ENCODE assay signal across 27 mouse cellular contexts in genomic region chr2:128330833-128331232, GRCm38 (mm10).
A peak's percentile ranks its signal among the peaks of the same experiment; 100 is the strongest.
DNase-seq lines count a peak whose midpoint lies in the region; ATAC-seq and TF ChIP-seq lines count a peak whose summit lies in the region.
"Had no signal": no experiment of that assay in that cellular context is flagged by ENCODE, and none has a peak within 500 bp of the region (broad histone marks: within the 10 kb centered on the region; RNA-seq: fewer than 3 reads in every experiment).

No protein-coding gene starts in this region.

- no peak for ATAC-seq in forebrain, embryonic 11.5 days (replicated peaks; ENCODE audit: low FRiP score)
- ATAC-seq in kidney, embryonic 16.5 days (ENCODE audit: low FRiP score, low TSS enrichment): no peak
- ATAC-seq in forebrain, embryonic 15.5 days (replicated peaks): no peak
- ATAC-seq in intestine, postnatal 0 days: no peak

- WGBS in forebrain, embryonic 11.5 days: 67% methylated on average over 9 of the region's 9 CpGs
- 83% methylated on average over 9 of the region's 9 CpGs for WGBS in forebrain, embryonic 10.5 days
- 61% methylated on average over 9 of the region's 9 CpGs for WGBS in kidney, embryonic 16.5 days
- 48% methylated on average over 9 of the region's 9 CpGs for WGBS in forebrain, embryonic 15.5 days
- WGBS in intestine, postnatal 0 days: 86% methylated on average over 9 of the region's 9 CpGs

- no peak overlapping the region for H3K4me3 ChIP-seq in forebrain, embryonic 11.5 days (ENCODE audit: low read depth, low read length)
- no peak overlapping the region for H3K4me3 ChIP-seq in forebrain, embryonic 10.5 days
- H3K4me3 ChIP-seq in kidney, embryonic 16.5 days (ENCODE audit: low read length): no peak overlapping the region
- H3K4me3 ChIP-seq in CH12.LX (replicated peaks in 1 of 3; ENCODE audit: low read depth in 2 of 3, low read length in 2 of 3, poor library complexity in 1 of 3): peak overlapping the region; percentile 12 to 16 (median 14)
- no peak overlapping the region for H3K4me3 ChIP-seq in forebrain, embryonic 15.5 days
- no peak overlapping the region for H3K4me3 ChIP-seq in intestine, postnatal 0 days (ENCODE audit: low read depth, low read length)
- H3K4me3 ChIP-seq: embryonic facial prominence, embryonic 10.5 days; embryonic facial prominence, embryonic 15.5 days; midbrain, embryonic 15.5 days had no signal

- dilution Hi-C loops in CH12.LX (cut with MboI; ENCODE audit: extremely low pct_ligation_motif_present, extremely low pct_unique_long_range_greater_than_20kb, low sequenced_read_pairs): no loop called here

- H3K27me3 ChIP-seq in forebrain, embryonic 11.5 days (ENCODE audit: control insufficient read depth, insufficient read depth, low read length): peaks cover 11% of the 10 kb centered on the region; the same call in 1 of the 2 replicates
- peaks cover 50% of the 10 kb centered on the region for H3K27me3 ChIP-seq in forebrain, embryonic 10.5 days (ENCODE audit: poor library complexity, severe bottlenecking)
- no peaks in the 10 kb centered on the region for H3K27me3 ChIP-seq in kidney, embryonic 16.5 days (ENCODE audit: insufficient read depth, low read length)
- H3K27me3 ChIP-seq in CH12.LX (replicated peaks): no peaks in the 10 kb centered on the region
- 0 out of 2 replicates have a peak, but pooled peaks cover 2% of the 10 kb centered on the region for H3K27me3 ChIP-seq in forebrain, embryonic 15.5 days
- H3K27me3 ChIP-seq in intestine, postnatal 0 days (replicated peaks; ENCODE audit: control insufficient read depth, insufficient read depth, low read length): no peaks in the 10 kb centered on the region
- H3K27me3 ChIP-seq: embryonic facial prominence, embryonic 15.5 days; midbrain, embryonic 15.5 days had no signal

- no peaks in the 10 kb centered on the region for H3K36me3 ChIP-seq in forebrain, embryonic 11.5 days (ENCODE audit: control insufficient read depth, insufficient read depth, low read length)
- H3K36me3 ChIP-seq in forebrain, embryonic 10.5 days (replicated peaks): no peaks in the 10 kb centered on the region
- H3K36me3 ChIP-seq in kidney, embryonic 16.5 days (ENCODE audit: insufficient read depth, low read length): no peaks in the 10 kb centered on the region
- no peaks in the 10 kb centered on the region for H3K36me3 ChIP-seq in CH12.LX (replicated peaks in 1 of 2; ENCODE audit: control insufficient read depth in 1 of 2, insufficient read depth in 1 of 2, low read length in 1 of 2)
- H3K36me3 ChIP-seq in forebrain, embryonic 15.5 days: no peaks in the 10 kb centered on the region
- no peaks in the 10 kb centered on the region for H3K36me3 ChIP-seq in intestine, postnatal 0 days (ENCODE audit: control insufficient read depth, insufficient read depth)
- H3K36me3 ChIP-seq: embryonic facial prominence, embryonic 10.5 days; embryonic facial prominence, embryonic 15.5 days; G1E; midbrain, embryonic 15.5 days had no signal

- H3K9ac ChIP-seq in forebrain, embryonic 11.5 days (ENCODE audit: low read length): no peak overlapping the region
- no peak overlapping the region for H3K9ac ChIP-seq in kidney, embryonic 16.5 days (replicated peaks; ENCODE audit: low read length)
- no peak overlapping the region for H3K9ac ChIP-seq in CH12.LX (ENCODE audit: insufficient read depth, low read depth)
- H3K9ac ChIP-seq in forebrain, embryonic 15.5 days (replicated peaks): no peak overlapping the region
- H3K9ac ChIP-seq in intestine, postnatal 0 days (ENCODE audit: low read depth, low read length): no peak overlapping the region
- H3K9ac ChIP-seq: embryonic facial prominence, embryonic 15.5 days; liver, embryonic 14.5 days; midbrain, embryonic 15.5 days had no signal

- no peak for TF ChIP-seq CTCF in CH12.LX (conservative IDR thresholded peaks at IDR 0.05 in 1 of 2, IDR thresholded peaks at IDR 0.05 in 1 of 2; ENCODE audit: low read depth in 2 of 2, low read length in 2 of 2)
- TF ChIP-seq CTCF in intestine, postnatal 0 days (IDR thresholded peaks at IDR 0.05; ENCODE audit: low read depth): no peak

- TF ChIP-seq RAD21 in CH12.LX (IDR thresholded peaks at IDR 0.05; ENCODE audit: low read depth, low read length): no peak; the same call in 1 of the 2 replicates

- H3K27ac ChIP-seq in forebrain, embryonic 11.5 days (ENCODE audit: low read depth, low read length): no peak overlapping the region
- no peak overlapping the region for H3K27ac ChIP-seq in forebrain, embryonic 10.5 days
- no peak overlapping the region for H3K27ac ChIP-seq in kidney, embryonic 16.5 days (ENCODE audit: low read length)
- H3K27ac ChIP-seq in CH12.LX (ENCODE audit: insufficient read depth, low read depth): 0 out of 2 replicates have a peak overlapping the region, but pooled peaks have one; percentile 28
- H3K27ac ChIP-seq in forebrain, embryonic 15.5 days (replicated peaks): no peak overlapping the region
- H3K27ac ChIP-seq in intestine, postnatal 0 days (ENCODE audit: low read depth, low read length): no peak overlapping the region
- H3K27ac ChIP-seq: embryonic facial prominence, embryonic 10.5 days; embryonic facial prominence, embryonic 15.5 days; liver, embryonic 14.5 days; macrophage; midbrain, embryonic 15.5 days had no signal

- H3K9me3 ChIP-seq in forebrain, embryonic 11.5 days (ENCODE audit: control insufficient read depth, low read length): no peaks in the 10 kb centered on the region
- no peaks in the 10 kb centered on the region for H3K9me3 ChIP-seq in forebrain, embryonic 10.5 days
- H3K9me3 ChIP-seq in kidney, embryonic 16.5 days (ENCODE audit: low read length): no peaks in the 10 kb centered on the region
- H3K9me3 ChIP-seq in CH12.LX (replicated peaks; ENCODE audit: low read length): peaks cover 2% of the 10 kb centered on the region
- H3K9me3 ChIP-seq in forebrain, embryonic 15.5 days: no peaks in the 10 kb centered on the region
- no peaks in the 10 kb centered on the region for H3K9me3 ChIP-seq in intestine, postnatal 0 days (ENCODE audit: control insufficient read depth)
- H3K9me3 ChIP-seq: embryonic facial prominence, embryonic 10.5 days; embryonic facial prominence, embryonic 15.5 days; G1E; midbrain, embryonic 15.5 days had no signal

- H3K4me1 ChIP-seq in forebrain, embryonic 11.5 days (replicated peaks; ENCODE audit: control insufficient read depth, insufficient read depth, low read length): peaks cover 17% of the 10 kb centered on the region
- peaks cover 62% of the 10 kb centered on the region for H3K4me1 ChIP-seq in forebrain, embryonic 10.5 days
- H3K4me1 ChIP-seq in kidney, embryonic 16.5 days (ENCODE audit: insufficient read depth, low read length): peaks cover 16% of the 10 kb centered on the region; the same call in 1 of the 2 replicates
- peaks cover 24 to 77% of the 10 kb centered on the region in 2 experiments for H3K4me1 ChIP-seq in CH12.LX (ENCODE audit: control insufficient read depth in 1 of 2, insufficient read depth in 2 of 2)
- peaks cover 20% of the 10 kb centered on the region for H3K4me1 ChIP-seq in forebrain, embryonic 15.5 days
- no peaks in the 10 kb centered on the region for H3K4me1 ChIP-seq in intestine, postnatal 0 days (replicated peaks; ENCODE audit: control insufficient read depth, insufficient read depth, low read length)

- DNase-seq in forebrain, embryonic 11.5 days (ENCODE audit: low spot score): no peak
- no peak for DNase-seq in forebrain, embryonic 10.5 days (ENCODE audit: extremely low spot score, low spot score)
- no peak for DNase-seq in kidney, adult 18-20 months
- peak; percentile 87 for DNase-seq in CH12.LX (ENCODE audit: extremely low read depth)
- DNase-seq in adrenal gland, postnatal 36 days: no peak
- DNase-seq: adrenal gland, adult 8-10 months; cerebellum, adult 8-10 months; cerebellum, postnatal 25 days; gastrocnemius, postnatal 25 days; heart, adult 18-20 months; heart, postnatal 4 days; kidney, adult 11 months; kidney, postnatal 10 days; liver; lung, adult 2 months; lung, postnatal 10 days; right cerebral cortex, postnatal 4 days had no signal

- no peak for TF ChIP-seq POLR2A in CH12.LX (IDR thresholded peaks at IDR 0.05; ENCODE audit: low read depth, low read length)

- peak; percentile 65; the same call in 1 of the 2 replicates for TF ChIP-seq EP300 in CH12.LX (IDR thresholded peaks at IDR 0.05; ENCODE audit: low read length)

- no peaks in the 10 kb centered on the region for H3K79me2 ChIP-seq in CH12.LX (replicated peaks; ENCODE audit: control insufficient read depth, extremely low read depth, insufficient read depth, poor library complexity, severe bottlenecking)

- in situ Hi-C loops in CH12.LX (cut with MboI; ENCODE audit: low pct_ligation_motif_present, low pct_unique_long_range_greater_than_20kb, low sequenced_read_pairs): loop anchor here (5.0 kb wide), 1 partner anchor 36 kb away; no protein-coding TSS in a partner anchor

- H3K4me2 ChIP-seq in forebrain, embryonic 11.5 days (ENCODE audit: low read depth, low read length, severe bottlenecking): peak overlapping the region; percentile 12; the same call in 1 of the 2 replicates
- 0 out of 2 replicates have a peak overlapping the region, but pooled peaks have one; percentile 6 for H3K4me2 ChIP-seq in kidney, embryonic 16.5 days (replicated peaks; ENCODE audit: low read depth, low read length)
- peak overlapping the region; percentile 91 for H3K4me2 ChIP-seq in CH12.LX (ENCODE audit: insufficient read depth, low read depth, poor library complexity, severe bottlenecking)
- H3K4me2 ChIP-seq in forebrain, embryonic 15.5 days (replicated peaks): 0 out of 2 replicates have a peak overlapping the region, but pooled peaks have one; percentile 4
- no peak overlapping the region for H3K4me2 ChIP-seq in intestine, postnatal 0 days (replicated peaks; ENCODE audit: low read depth)
- H3K4me2 ChIP-seq: embryonic facial prominence, embryonic 15.5 days; heart, embryonic 11.5 days; midbrain, embryonic 15.5 days had no signal

TF ChIP-seq in CH12.LX, 34 proteins besides CTCF, POLR2A, EP300 and RAD21 (continues in another document):
- TF ChIP-seq ZMIZ1 (IDR thresholded peaks at IDR 0.05; ENCODE audit: low read depth, low read length) (peak; percentile 32; the same call in 1 of the 2 replicates), JUND (conservative IDR thresholded peaks at IDR 0.05; ENCODE audit: low read depth, low read length) (peak; percentile 77), ELF1 (IDR thresholded peaks at IDR 0.05; ENCODE audit: low read depth, low read length) (0 out of 2 replicates have a peak, but pooled peaks have one; percentile 3), TCF12 (IDR thresholded peaks at IDR 0.05; ENCODE audit: low read depth, low read length) (peak; percentile 89), IRF4 (IDR thresholded peaks at IDR 0.05; ENCODE audit: low read depth, low read length) (no peak), MAFK (IDR thresholded peaks at IDR 0.05; ENCODE audit: insufficient replicate concordance, low read length) (no peak), RCOR1 (conservative IDR thresholded peaks at IDR 0.05; ENCODE audit: low read depth, low read length) (peak; percentile 85; the same call in 1 of the 2 replicates), CHD2 (IDR thresholded peaks at IDR 0.05; ENCODE audit: low read length) (peak; percentile 39), ETS1 (conservative IDR thresholded peaks at IDR 0.05; ENCODE audit: low read depth, low read length) (peak; percentile 78), JUN (IDR thresholded peaks at IDR 0.05; ENCODE audit: insufficient read depth, low read depth, low read length) (peak; percentile 87), GABPA (IDR thresholded peaks at IDR 0.05; ENCODE audit: insufficient replicate concordance, low read depth, low read length) (no peak)

Comparison
In these comparisons a context has a peak if more than half of its experiments do, and no peak if none do; other contexts are left out.
1. H3K4me3 ChIP-seq: peak in CH12.LX (3 of 3); none in forebrain, embryonic 11.5 days (single experiment), forebrain, embryonic 10.5 days (single experiment), kidney, embryonic 16.5 days (single experiment), forebrain, embryonic 15.5 days (single experiment) and intestine, postnatal 0 days (single experiment).